Mouse (Mus musculus) cerebellum, adult 2 months (tissue): ENCODE measurements around the gene Ube3b. TPM values are rescaled to one million over a fixed set of nuclear protein-coding genes. Genes with fewer than 3 reads are reported as not detected.

Source experiments
- DNase-seq, 2 experiments: peaks; one replicate each; pipeline ENCODE4 v3.0.0; 2021
- H3K27ac ChIP-seq: fragments of 200-500 bp; 2 replicates; pipeline ENCODE4 v1.5.1; 2012; ENCODE audit warnings: low read length, control low read depth, inconsistent platforms; ENCODE audit not compliant: insufficient read depth
- H3K27me3 ChIP-seq: fragments of 200-500 bp; 2 replicates; pipeline ENCODE4 v1.6.1; 2012; ENCODE audit warnings: inconsistent platforms, mild to moderate bottlenecking, low read length, moderate library complexity; ENCODE audit not compliant: control insufficient read depth, insufficient read depth
- H3K4me1 ChIP-seq: fragments of 200-500 bp; 2 replicates; pipeline ENCODE4 v1.6.1; 2011; ENCODE audit warnings: low read length; ENCODE audit not compliant: control insufficient read depth, insufficient read depth
- H3K4me3 ChIP-seq: fragments of 200-500 bp; replicated peaks from 2 replicates; pipeline ENCODE3; 2011; ENCODE audit warnings: mild to moderate bottlenecking, low read depth, low read length, control low read depth; ENCODE audit not compliant: insufficient read depth
- CTCF ChIP-seq: fragments of 200-500 bp; IDR thresholded peaks from 2 replicates; pipeline ENCODE4 v1.5.1; 2011; ENCODE audit warnings: low read depth, mild to moderate bottlenecking, control low read depth, low read length, moderate library complexity, borderline replicate concordance; ENCODE audit not compliant: insufficient read depth
- POLR2A ChIP-seq: fragments of 200-500 bp; IDR thresholded peaks from 2 replicates; pipeline ENCODE4 v1.6.1; 2011; ENCODE audit warnings: low read length, control low read depth, borderline replicate concordance; ENCODE audit not compliant: insufficient read depth
- WGBS: fragments of 180-500 bp; shearing (Covaris S2); methylation state at CpG from one replicate; pipeline ENCODE4 v1.1.7; 2018; 5-methylcytosine and 5-hydroxymethylcytosine counted together
- polyA plus RNA-seq: library from polyadenylated mRNA; depleted of rRNA; stranded (reverse); fragments of >200 nt; gene quantifications from 2 replicates; pipeline ENCODE4 v1.2.3, GENCODE M21; 2012

Gene Ube3b
- polyA plus RNA-seq, 1 experiment: 62.9 TPM

GRCm38 (mm10) chr5:114434359-114434758, 54.0 kb downstream of the Ube3b start:
- no peak for DNase-seq
- no peak overlapping the region for H3K27ac ChIP-seq
- TF ChIP-seq CTCF: no peak
- no peak for TF ChIP-seq POLR2A
- no peaks in the 10 kb centered on the region for H3K27me3 ChIP-seq
- 48% methylated on average over 8 of the region's 8 CpGs for WGBS
- H3K4me3 ChIP-seq: no peak overlapping the region
- H3K4me1 ChIP-seq: no peaks in the 10 kb centered on the region; the same call in 1 of the 2 replicates

- Histone ChIP-seq H3K27me3 (no peaks in the 10 kb centered on the region), H3K27ac (no peak overlapping the region), H3K4me1 (no peaks in the 10 kb centered on the region), H3K4me3 (no peak overlapping the region)
- no peak for DNase-seq
- 74% methylated on average over 14 of the region's 14 CpGs for WGBS
- TF ChIP-seq POLR2A (no peak), CTCF (no peak)
Observed at GRCm38 (mm10) chr5:114435588-114435987, 55.2 kb downstream of the Ube3b start.

- Histone ChIP-seq H3K4me1 (no peaks in the 10 kb centered on the region; the same call in 1 of the 2 replicates), H3K27me3 (no peaks in the 10 kb centered on the region), H3K27ac (peak within 1 kb of the TSS; percentile 49), H3K4me3 (peak within 1 kb of the TSS; percentile 91)
- TF ChIP-seq POLR2A (peak; percentile 56; the same call in 1 of the 2 replicates), CTCF (no peak)
- WGBS: 2% methylated on average over 43 of the region's 43 CpGs
- peak; percentile 99 for DNase-seq
Observed at GRCm38 (mm10) chr5:114443566-114444367, 63.4 kb downstream of the Ube3b start, which contains the start of the genes Mmab and Mvk. TSS of gene Mmab (minus strand) at chr5:114444060. TSS of gene Mvk (plus strand) at chr5:114444269.

- no peak for TF ChIP-seq CTCF
- no peak for TF ChIP-seq POLR2A
- Histone ChIP-seq H3K4me1 (no peaks in the 10 kb centered on the region; the same call in 1 of the 2 replicates), H3K27ac (no peak overlapping the region), H3K4me3 (peak overlapping the region; percentile 64), H3K27me3 (no peaks in the 10 kb centered on the region)
- 1% methylated on average over 21 of the region's 21 CpGs for WGBS
- DNase-seq: no peak
Observed at GRCm38 (mm10) chr5:114444368-114444692, 63.9 kb downstream of the Ube3b start.

GRCm38 (mm10) chr5:114449011-114449410, 68.6 kb downstream of the Ube3b start:
- TF ChIP-seq CTCF: no peak
- TF ChIP-seq POLR2A: no peak
- H3K4me3 ChIP-seq: no peak overlapping the region
- no peaks in the 10 kb centered on the region; the same call in 1 of the 2 replicates for H3K4me1 ChIP-seq
- no peak overlapping the region for H3K27ac ChIP-seq
- 94% methylated on average over 4 of the region's 4 CpGs for WGBS
- no peak for DNase-seq
- H3K27me3 ChIP-seq: no peaks in the 10 kb centered on the region

GRCm38 (mm10) chr5:114456287-114456686, 75.9 kb downstream of the Ube3b start:
- 12% methylated on average over 9 of the region's 9 CpGs for WGBS
- DNase-seq: peak; percentile 82 to 90
- peaks cover 12% of the 10 kb centered on the region for H3K4me1 ChIP-seq
- H3K4me3 ChIP-seq: no peak overlapping the region
- TF ChIP-seq POLR2A (no peak), CTCF (no peak)
- H3K27me3 ChIP-seq: no peaks in the 10 kb centered on the region
- H3K27ac ChIP-seq: no peak overlapping the region

GRCm38 (mm10) chr5:114456995-114457605, 76.7 kb downstream of the Ube3b start:
- 46% methylated on average over 16 of the region's 16 CpGs for WGBS
- Histone ChIP-seq H3K27ac (no peak overlapping the region), H3K4me3 (no peak overlapping the region), H3K27me3 (no peaks in the 10 kb centered on the region), H3K4me1 (peaks cover 12% of the 10 kb centered on the region)
- TF ChIP-seq POLR2A (no peak), CTCF (no peak)
- DNase-seq: no peak
